Mouse (Mus musculus) left cerebral cortex, postnatal 10 days (tissue): ENCODE data around the gene Usp19. TPM values are rescaled to one million over a fixed set of nuclear protein-coding genes. Genes with fewer than 3 reads are reported as not detected.

Experiments used
- DNase-seq, 2 experiments: peaks; one replicate each; pipeline ENCODE4 v3.0.0; 2021 to 2022; ENCODE audit warnings: low spot score in 2 of 2, mixed read lengths in 1 of 2; ENCODE audit errors: extremely low spot score in 1 of 2
- intact Hi-C: fragments of 180-260 bp; cut with DNase I; formaldehyde crosslinking; loops from one replicate; pipeline ENCODE4 v1.15.1; 2025
- total RNA-seq, 2 experiments: library from RNA; stranded (reverse); gene quantifications; 2 replicates each; pipeline ENCODE4 v1.2.3; 2021

The Usp19 gene
- 100 to 1,000 TPM; 104 to 114 TPM for total RNA-seq

GRCm38 (mm10) chr9:108490559-108491285, at the start of gene Usp19:
Gene Usp19 (plus strand): TSS chr9:108490602.
- intact Hi-C loops = no loop called here

GRCm38 (mm10) chr9:108441236-108441919, 49.0 kb upstream of the Usp19 start:
- intact Hi-C loops = no loop called here

More at GRCm38 (mm10) chr9:108490559-108491285, at the start of gene Usp19:
- peak; percentile 95 to 97 for DNase-seq

GRCm38 (mm10) chr9:108445125-108445524, 45.3 kb upstream of the Usp19 start:
- intact Hi-C loops = no loop called here
- DNase-seq = no peak

More at GRCm38 (mm10) chr9:108441236-108441919, 49.0 kb upstream of the Usp19 start:
- peak in 1 of 2 experiments; percentile 77 for DNase-seq

- intact Hi-C loops = loop anchor here (5.0 kb wide), 1 partner anchor 53 kb away; no protein-coding TSS in a partner anchor
- peak; percentile 57 to 68 for DNase-seq
These were observed 40.5 kb upstream of the Usp19 start for GRCm38 (mm10) chr9:108449860-108450259.

DNA sequence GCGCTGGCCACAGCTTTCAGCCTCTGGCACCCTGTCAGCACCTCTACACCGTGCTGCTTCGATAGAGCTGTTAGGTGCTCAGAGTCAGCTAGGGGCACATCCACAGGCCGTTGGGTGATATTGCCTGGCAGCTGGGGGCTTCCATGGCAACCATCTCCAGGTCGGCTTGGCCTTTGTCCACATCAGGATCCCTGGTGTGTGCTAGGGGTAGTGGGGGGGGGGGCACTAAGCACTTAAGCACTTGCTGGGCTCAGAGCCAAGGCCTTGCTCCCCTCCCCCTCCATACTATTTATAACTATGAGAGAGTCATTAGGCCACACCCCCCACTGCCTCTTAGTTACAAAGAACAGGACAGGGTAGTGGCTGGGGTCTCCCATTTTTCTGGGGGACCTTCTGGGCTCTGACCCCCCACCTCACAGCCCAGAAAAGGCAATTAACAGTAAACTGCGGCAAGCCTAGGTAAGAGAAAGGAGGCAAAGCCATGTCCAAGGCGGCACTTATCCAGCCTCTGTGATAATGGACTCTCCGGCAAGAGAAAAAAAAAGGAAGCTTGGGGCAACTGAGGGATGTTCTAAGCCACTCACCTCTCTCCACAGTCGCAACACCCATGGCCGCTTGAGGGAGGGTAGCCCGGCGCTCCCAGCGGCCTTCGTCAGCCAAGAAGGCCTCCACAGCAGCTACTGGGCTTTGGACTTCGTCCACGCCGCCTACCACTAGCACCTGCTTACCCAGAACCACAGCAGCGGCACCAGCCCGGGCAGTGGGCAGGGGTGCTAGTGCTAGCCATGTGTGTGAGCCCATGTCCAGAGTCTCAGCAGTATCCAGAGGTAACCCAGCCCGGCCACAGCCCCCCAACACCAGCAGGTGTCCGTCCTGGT, 39.9 kb upstream of the Usp19 start:
- intact Hi-C loops = loop anchor here (5.0 kb wide), 1 partner anchor 53 kb away; no protein-coding TSS in a partner anchor
- peak in 1 of 2 experiments; percentile 57 for DNase-seq

- intact Hi-C loops = loop anchor here (5.0 kb wide), 1 partner anchor 54 kb away; no protein-coding TSS in a partner anchor
- no peak for DNase-seq
These were observed 39.3 kb upstream of the Usp19 start for GRCm38 (mm10) chr9:108451170-108451493.

DNA sequence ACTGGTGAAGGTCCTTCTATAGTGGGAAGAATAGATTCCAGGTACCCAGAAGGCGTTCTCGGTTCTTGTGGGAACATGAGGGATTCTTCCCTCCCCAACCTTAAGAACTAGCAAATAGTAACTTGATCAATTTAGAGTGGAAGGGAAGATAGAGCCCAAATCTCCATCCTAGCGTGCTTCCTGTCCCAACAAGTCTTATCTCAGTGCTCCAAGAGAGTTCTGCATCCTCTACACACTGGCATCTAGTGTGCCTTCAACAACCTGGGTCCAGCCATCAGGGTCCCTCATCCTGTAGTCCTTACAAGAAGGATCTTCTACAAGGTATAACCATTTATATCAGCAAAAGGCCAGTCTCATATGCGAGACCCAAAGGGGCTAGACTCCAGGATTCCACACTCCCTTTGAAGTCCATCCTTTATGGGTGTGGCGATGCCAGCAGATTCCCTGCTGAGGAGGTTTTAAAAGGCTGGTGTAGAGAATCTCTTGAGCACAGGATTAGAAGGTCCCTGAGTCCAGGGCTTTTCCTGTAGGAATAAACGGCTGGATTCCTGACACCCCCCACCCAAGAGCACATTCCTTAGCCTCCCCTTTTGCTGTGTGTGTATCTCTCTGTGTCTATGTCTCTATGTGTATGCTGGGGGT, 38.8 kb upstream of the Usp19 start:
- no peak for DNase-seq
- intact Hi-C loops = loop anchor here (5.0 kb wide), 1 partner anchor 54 kb away; no protein-coding TSS in a partner anchor

DNA sequence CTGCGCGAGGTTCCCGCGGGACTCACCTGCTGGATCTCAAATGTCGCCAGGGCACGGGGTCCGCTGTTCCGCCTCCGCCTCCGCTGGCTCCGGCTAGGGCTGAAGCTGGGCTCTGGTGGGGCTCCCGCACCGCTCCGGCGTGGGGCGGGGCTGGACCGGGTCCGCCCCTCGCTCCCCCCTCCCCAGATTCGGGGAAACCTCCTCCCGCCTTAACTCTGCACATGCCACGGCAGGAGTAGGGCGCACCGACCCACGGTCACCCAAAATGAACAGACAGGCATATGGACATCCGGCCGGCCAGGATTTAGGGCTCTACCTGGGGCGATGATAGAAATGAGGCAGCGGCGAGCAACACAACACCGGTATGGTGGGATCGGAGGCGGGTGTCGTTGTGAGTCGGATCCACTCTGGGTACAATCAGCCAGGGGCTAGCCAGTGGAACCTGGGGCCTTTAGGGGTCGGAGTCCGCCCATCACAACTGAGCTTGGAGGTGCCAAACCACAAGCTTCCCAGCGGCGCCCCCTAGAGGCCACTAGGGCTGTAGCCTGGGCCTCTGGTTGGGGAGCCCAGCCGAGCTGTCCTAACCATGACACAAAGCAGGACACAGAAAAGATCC, 38.0 kb upstream of the Usp19 start:
- intact Hi-C loops = loop anchor here (5.0 kb wide), 1 partner anchor 55 kb away; no protein-coding TSS in a partner anchor

DNA sequence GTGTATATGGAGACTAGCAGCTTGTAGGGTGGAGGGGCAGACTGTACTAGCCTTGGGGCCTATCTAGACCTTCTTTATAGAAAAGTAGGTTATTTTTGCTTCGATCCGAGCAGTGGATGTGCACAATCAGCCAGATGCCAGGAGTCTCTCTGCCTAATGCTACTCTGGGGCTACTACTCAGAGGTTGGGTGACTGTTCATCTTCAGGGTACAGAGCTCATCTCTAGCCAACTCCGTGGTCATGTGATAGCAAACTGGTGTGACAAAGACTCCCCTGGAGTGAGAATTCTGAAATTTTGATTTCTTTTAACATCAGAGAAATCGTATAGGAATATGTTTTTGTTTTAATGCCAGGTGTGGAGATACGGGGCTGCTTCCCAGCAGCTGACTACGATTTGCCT, 37.5 kb upstream of the Usp19 start:
- intact Hi-C loops = loop anchor here (5.0 kb wide), 1 partner anchor 56 kb away; no protein-coding TSS in a partner anchor
- DNase-seq = no peak

More for the DNA sequence above, 38.0 kb upstream of the Usp19 start:
- DNase-seq = peak; percentile 77 to 92

DNA sequence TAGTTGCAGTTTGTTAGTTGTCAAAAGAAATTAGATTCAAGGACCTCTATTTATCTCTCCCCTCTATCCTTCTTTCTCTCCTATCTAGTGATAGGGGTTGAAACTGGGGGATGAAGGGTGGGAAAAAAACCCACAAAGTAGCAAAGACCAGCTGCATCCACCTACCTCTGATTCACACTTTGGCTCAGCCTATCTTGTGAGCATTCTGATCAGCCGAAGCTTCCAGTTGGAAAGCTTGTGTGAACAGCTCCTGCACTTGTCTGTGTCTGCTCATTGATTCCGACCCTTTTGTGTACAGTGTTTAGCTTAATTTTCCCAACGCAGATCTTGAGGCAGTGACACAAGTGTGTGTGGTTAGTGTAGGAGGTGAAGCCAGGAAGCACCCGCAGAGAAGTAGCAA, 36.9 kb upstream of the Usp19 start:
- no peak for DNase-seq
- intact Hi-C loops = loop anchor here (5.0 kb wide), 1 partner anchor 56 kb away; no protein-coding TSS in a partner anchor

- intact Hi-C loops = loop anchor here (5.0 kb wide), 1 partner anchor 57 kb away; no protein-coding TSS in a partner anchor
These were observed 36.0 kb upstream of the Usp19 start for GRCm38 (mm10) chr9:108454429-108454828.

DNA sequence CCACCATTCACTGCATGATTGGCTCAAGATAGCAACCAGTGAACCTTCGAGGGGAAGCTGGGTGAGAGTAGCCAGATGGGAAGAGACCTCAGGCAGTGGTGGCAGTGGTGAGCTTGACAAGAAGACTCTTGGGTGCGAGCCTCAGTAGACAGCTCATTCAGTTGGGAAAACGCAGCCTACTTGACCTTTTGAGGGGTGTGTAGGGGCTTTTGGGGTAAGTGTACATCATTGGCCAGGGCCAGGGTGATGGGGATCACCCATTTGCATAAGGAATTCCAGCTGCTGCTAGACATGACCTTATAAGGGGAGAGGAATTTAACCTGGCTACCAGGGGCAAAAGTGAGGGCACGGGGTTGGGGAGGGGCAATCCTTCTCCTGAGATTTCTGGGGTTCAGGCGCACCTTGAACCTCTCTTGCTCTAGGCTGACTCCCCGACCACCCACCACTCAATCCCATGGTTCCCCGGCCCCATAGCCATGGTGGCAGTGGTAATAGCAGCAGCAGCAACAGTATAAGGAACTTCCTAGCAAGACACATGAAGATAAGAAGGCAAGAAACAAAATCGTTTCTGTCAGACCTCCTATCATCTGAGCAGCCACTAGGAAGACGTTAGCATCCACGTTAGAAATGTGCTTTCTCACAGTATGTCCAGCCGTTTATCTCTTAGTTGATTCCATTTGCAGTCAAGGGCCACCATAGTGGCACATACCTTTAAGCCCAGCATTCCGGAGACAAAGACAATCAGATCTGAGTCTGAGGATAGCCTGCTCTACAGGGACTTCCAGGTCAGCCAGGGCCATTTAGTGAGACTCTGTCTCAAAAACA, 34.4 kb upstream of the Usp19 start:
- intact Hi-C loops = no loop called here
- DNase-seq = no peak

More at GRCm38 (mm10) chr9:108454429-108454828, 36.0 kb upstream of the Usp19 start:
- DNase-seq = no peak

DNA sequence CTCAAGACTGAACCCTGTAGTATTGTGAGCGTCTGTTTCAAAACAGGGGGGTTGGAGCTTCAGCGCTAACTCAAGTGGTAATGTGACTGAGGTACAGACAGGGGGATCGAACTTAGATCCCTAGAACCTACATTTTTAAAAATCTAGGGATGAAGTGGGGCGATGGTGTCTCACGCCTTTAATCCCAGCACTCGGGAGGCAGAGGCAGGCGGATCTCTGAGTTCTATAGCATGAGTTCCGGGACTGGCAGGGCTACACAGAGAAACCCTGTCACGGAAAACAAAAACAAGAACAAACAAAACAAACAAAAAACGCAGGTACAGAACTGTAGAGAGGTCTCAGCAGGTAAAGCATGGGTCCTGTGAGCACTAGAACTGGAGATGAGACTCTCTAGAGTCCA, 33.4 kb upstream of the Usp19 start:
- intact Hi-C loops = no loop called here

DNA sequence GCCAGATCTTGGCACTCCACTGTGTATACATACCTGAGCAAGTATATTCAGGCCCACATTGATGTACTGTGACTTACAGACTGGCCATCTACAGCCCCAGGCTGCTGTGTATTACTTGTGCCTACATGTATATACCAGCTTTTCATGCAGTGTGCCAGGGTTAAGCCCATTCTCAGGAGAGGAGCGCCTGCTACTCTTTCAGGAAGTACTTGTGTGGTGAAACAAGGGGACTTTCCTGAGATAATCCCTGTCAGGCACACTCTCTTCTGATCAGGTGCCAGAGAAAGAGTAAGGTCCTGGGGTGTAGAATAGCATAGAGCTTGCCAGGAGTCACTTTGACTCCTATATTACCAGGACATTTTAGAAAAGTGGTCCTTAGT, 30.5 kb upstream of the Usp19 start:
- DNase-seq = no peak
- intact Hi-C loops = no loop called here

More for the DNA sequence above, 33.4 kb upstream of the Usp19 start:
- no peak for DNase-seq

DNA sequence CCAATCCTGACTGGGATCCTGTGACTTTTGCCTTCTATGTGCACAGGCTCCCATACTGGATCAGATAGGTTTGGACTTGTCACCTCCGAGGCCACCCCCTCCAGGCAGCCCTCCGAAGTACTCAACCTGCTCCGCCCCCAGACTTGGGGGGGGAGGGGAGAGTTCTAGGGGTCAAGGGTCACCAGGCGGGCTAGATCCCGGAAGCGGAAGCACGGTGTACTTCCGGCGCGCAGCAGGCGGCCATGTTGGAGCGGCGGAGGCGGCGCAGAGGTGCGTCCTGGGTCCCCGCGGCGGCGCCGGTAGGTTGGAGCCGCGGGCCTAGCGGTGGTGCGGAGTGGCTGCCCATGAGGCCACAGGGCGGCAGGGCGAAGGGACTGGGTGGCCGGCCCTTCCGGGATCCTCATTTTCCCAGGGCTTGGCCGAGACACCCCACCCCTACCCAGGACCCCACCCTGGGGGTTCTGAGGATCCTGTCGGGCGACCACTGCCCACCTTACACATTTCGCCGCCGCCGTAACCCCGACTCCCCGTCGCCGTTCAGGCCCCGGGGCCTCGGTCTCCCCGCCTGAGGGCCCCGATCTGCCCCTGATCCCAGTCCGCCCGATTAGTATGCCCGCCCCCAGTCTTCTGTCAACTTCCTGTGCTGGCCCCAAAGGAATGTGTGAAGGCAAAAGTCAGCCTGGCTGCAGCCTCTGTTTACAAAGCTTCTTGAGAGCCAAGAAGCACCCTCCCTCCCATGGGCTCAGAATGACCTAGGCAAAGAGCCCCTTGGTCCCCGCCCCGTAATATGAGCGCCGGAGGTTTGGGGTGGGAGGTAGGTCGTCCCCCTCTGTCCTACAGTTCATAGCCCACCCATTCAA, 29.9 kb upstream of the Usp19 start, which contains the start of gene Ccdc71:
TSS of gene Ccdc71 (plus strand) at position 209 of the 860 bp plus-strand sequence.
- intact Hi-C loops = no loop called here
- peak; percentile 83 to 95 for DNase-seq

DNA sequence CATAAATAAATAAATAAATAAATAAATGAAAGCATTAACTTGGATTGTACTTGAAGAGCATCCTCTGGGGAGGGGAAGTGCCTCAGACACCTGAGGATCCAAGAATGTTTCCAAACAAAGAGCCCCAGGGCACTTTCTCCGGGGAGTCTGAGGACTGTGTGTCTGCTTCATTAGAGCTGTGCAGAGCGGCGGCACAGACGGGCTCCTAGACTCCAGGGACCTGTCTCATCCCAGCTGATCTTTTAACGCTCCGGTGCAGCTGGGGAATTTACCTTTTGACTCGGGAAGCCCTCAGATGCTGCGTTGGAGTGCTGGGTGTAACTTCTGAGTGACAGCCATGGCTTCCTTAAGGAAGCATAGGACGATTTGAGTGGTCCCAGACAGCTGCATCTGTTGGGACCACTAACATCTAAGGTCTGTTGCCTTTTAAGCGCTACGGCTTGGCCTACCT, 29.2 kb upstream of the Usp19 start, which contains the start of gene Klhdc8b:
TSS of gene Klhdc8b (minus strand) at position 401 of the 451 bp plus-strand sequence.
- intact Hi-C loops = no loop called here

More for the DNA sequence above, 29.2 kb upstream of the Usp19 start, which contains the start of gene Klhdc8b:
- DNase-seq = no peak
